ENCODE assay signal across 19 mouse cellular contexts in genomic region chr2:169892441-169893038, GRCm38 (mm10).
A peak's percentile ranks its signal among the peaks of the same experiment; 100 is the strongest.
DNase-seq lines count a peak whose midpoint lies in the region; ATAC-seq lines count a peak whose summit lies in the region.
"Had no signal": no experiment of that assay in that cellular context is flagged by ENCODE, and none has a peak within 500 bp of the region (broad histone marks: within the 10 kb centered on the region; RNA-seq: fewer than 3 reads in every experiment).

No protein-coding gene starts in this region.

- no peak overlapping the region for H3K4me3 ChIP-seq in midbrain, embryonic 13.5 days (replicated peaks)
- no peak overlapping the region for H3K4me3 ChIP-seq in midbrain, embryonic 10.5 days
- no peak overlapping the region for H3K4me3 ChIP-seq in midbrain, embryonic 16.5 days (ENCODE audit: low read depth, low read length)
- H3K4me3 ChIP-seq: embryonic facial prominence, embryonic 12.5 days; limb, embryonic 15.5 days had no signal

- no peaks in the 10 kb centered on the region for H3K27me3 ChIP-seq in midbrain, embryonic 13.5 days
- H3K27me3 ChIP-seq in midbrain, embryonic 10.5 days (ENCODE audit: low read depth, poor library complexity, severe bottlenecking), result no peaks in the 10 kb centered on the region
- no peaks in the 10 kb centered on the region for H3K27me3 ChIP-seq in midbrain, embryonic 16.5 days (ENCODE audit: control insufficient read depth, insufficient read depth, low read depth, low read length)
- H3K27me3 ChIP-seq: embryonic facial prominence, embryonic 12.5 days; limb, embryonic 15.5 days had no signal

- DNase-seq in embryo, embryonic 10.5 days (ENCODE audit: low spot score), result peak; percentile 29
- no peak for DNase-seq in embryo, embryonic 11 days
- no peak for DNase-seq in midbrain, embryonic 10.5 days (ENCODE audit: low spot score)
- DNase-seq in retina, embryonic 14.5 days (ENCODE audit: low spot score), result peak; percentile 41
- no peak for DNase-seq in right cerebral cortex, postnatal 25 days
- no peak for DNase-seq in gastrocnemius, postnatal 10 days
- DNase-seq: adrenal gland, adult 2 months; cerebellum, adult 11-12 months; heart, adult 18-20 months; kidney, adult 18-20 months; liver, postnatal 0 days; spleen, adult 18-20 months; thymus, adult 2 months had no signal

- H3K36me3 ChIP-seq in midbrain, embryonic 13.5 days, result no peaks in the 10 kb centered on the region
- H3K36me3 ChIP-seq in midbrain, embryonic 10.5 days, result no peaks in the 10 kb centered on the region
- no peaks in the 10 kb centered on the region for H3K36me3 ChIP-seq in midbrain, embryonic 16.5 days (ENCODE audit: control insufficient read depth, insufficient read depth, low read length)
- H3K36me3 ChIP-seq: embryonic facial prominence, embryonic 12.5 days; G1E; limb, embryonic 15.5 days had no signal

- no peak for ATAC-seq in midbrain, embryonic 13.5 days
- no peak for ATAC-seq in midbrain, embryonic 16.5 days
- ATAC-seq: CD4-positive, CD25-positive, alpha-beta regulatory T cell, adult 4 months; liver, postnatal 0 days had no signal

- H3K9ac ChIP-seq in midbrain, embryonic 13.5 days (replicated peaks), result no peak overlapping the region
- H3K9ac ChIP-seq in midbrain, embryonic 16.5 days (ENCODE audit: low read depth, low read length), result no peak overlapping the region
- H3K9ac ChIP-seq: embryonic facial prominence, embryonic 12.5 days; limb, embryonic 15.5 days; liver, postnatal 0 days had no signal

- WGBS in midbrain, embryonic 13.5 days, result 20% methylated on average over 14 of the region's 14 CpGs
- WGBS in midbrain, embryonic 10.5 days, result 53% methylated on average over 14 of the region's 14 CpGs
- WGBS in midbrain, embryonic 16.5 days, result 16% methylated on average over 14 of the region's 14 CpGs

- H3K9me3 ChIP-seq in midbrain, embryonic 13.5 days, result no peaks in the 10 kb centered on the region
- H3K9me3 ChIP-seq in midbrain, embryonic 10.5 days (replicated peaks), result no peaks in the 10 kb centered on the region
- no peaks in the 10 kb centered on the region for H3K9me3 ChIP-seq in midbrain, embryonic 16.5 days (replicated peaks; ENCODE audit: control insufficient read depth, low read length, poor library complexity, severe bottlenecking)
- H3K9me3 ChIP-seq: embryonic facial prominence, embryonic 12.5 days; limb, embryonic 15.5 days had no signal

- H3K4me1 ChIP-seq in midbrain, embryonic 13.5 days (replicated peaks), result peaks cover 12% of the 10 kb centered on the region
- H3K4me1 ChIP-seq in midbrain, embryonic 10.5 days, result peaks cover 7% of the 10 kb centered on the region
- H3K4me1 ChIP-seq in midbrain, embryonic 16.5 days (ENCODE audit: control insufficient read depth, insufficient read depth, low read length), result peaks cover 5% of the 10 kb centered on the region; the same call in 1 of the 2 replicates
- H3K4me1 ChIP-seq: embryonic facial prominence, embryonic 12.5 days; limb, embryonic 15.5 days had no signal

- no peak overlapping the region for H3K4me2 ChIP-seq in midbrain, embryonic 13.5 days (replicated peaks)
- H3K4me2 ChIP-seq in midbrain, embryonic 16.5 days (ENCODE audit: low read length), result no peak overlapping the region
- H3K4me2 ChIP-seq: embryonic facial prominence, embryonic 12.5 days; limb, embryonic 15.5 days had no signal

- H3K27ac ChIP-seq in midbrain, embryonic 13.5 days, result 0 out of 2 replicates have a peak overlapping the region, but pooled peaks have one; percentile 26
- no peak overlapping the region for H3K27ac ChIP-seq in midbrain, embryonic 10.5 days (replicated peaks)
- H3K27ac ChIP-seq in midbrain, embryonic 16.5 days (ENCODE audit: low read length), result peak overlapping the region; percentile 41; the same call in 1 of the 2 replicates
- H3K27ac ChIP-seq: embryonic facial prominence, embryonic 12.5 days; limb, embryonic 15.5 days had no signal

Comparison
In these comparisons a context has a peak if more than half of its experiments do, and no peak if none do; other contexts are left out.
1. DNase-seq: peak in embryo, embryonic 10.5 days (single experiment) and retina, embryonic 14.5 days (single experiment); none in embryo, embryonic 11 days (single experiment), midbrain, embryonic 10.5 days (single experiment), right cerebral cortex, postnatal 25 days (single experiment) and gastrocnemius, postnatal 10 days (single experiment).